Mouse (Mus musculus) kidney, adult 2 months (tissue): Measurements from ENCODE around the gene Rtp1.

Experiments used
- CTCF ChIP-seq: fragments of 200-500 bp; conservative IDR thresholded peaks from 2 replicates; pipeline ENCODE4 v1.5.1; 2011; ENCODE audit warnings: low read depth, mild to moderate bottlenecking, control low read depth, low read length, moderate library complexity, mixed read lengths; ENCODE audit not compliant: insufficient read depth, insufficient read length
- POLR2A ChIP-seq: fragments of 200-500 bp; IDR thresholded peaks from one replicate; pipeline ENCODE4 v1.6.1; 2011; ENCODE audit warnings: low read depth, low read length, control low read depth

- TF ChIP-seq CTCF (peak; percentile 63), POLR2A (no peak)
Observed at GRCm38 (mm10) chr16:23437404-23438166, 8.7 kb downstream of the Rtp1 start.
